Mouse (Mus musculus) heart, adult 18-20 months (tissue): ENCODE measurements around the gene Hhatl. TPM values are rescaled to one million over a fixed set of nuclear protein-coding genes. Genes with fewer than 3 reads are reported as not detected.

Experiments used
- DNase-seq, 2 experiments: peaks; one replicate each; pipeline ENCODE4 v3.0.0; 2021 to 2022; ENCODE audit warnings: mixed read lengths in 1 of 2
- total RNA-seq, 2 experiments: library from RNA; stranded (reverse); gene quantifications; 2 replicates each; pipeline ENCODE4 v1.2.3; 2021

The Hhatl gene
- total RNA-seq, 2 experiments from 2014 or later: 95.1 to 119 TPM

DNA sequence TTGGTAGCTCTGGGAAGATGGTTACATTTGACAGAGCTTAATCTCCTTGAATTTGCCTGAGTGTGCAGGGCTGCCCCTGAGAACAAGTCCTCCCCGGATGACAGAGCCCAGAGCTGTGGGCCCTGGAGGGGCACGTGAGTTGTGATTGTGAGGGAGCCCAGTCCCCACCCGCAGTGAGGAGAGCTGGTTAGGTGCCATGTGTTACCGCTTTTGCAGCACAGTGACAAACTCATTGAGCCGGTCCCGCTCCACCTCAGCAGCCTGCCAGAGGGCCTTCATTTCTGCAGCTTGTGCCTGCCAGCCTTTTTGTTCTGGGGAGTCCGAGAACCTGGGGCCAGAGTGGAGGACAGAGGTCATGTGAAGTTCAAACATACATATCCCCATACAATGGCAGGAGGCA lies 15.6 kb upstream of the Hhatl start:
- peak in 1 of 2 experiments; percentile 21 for DNase-seq

GRCm38 (mm10) chr9:121807546-121807945 lies 15.2 kb upstream of the Hhatl start:
- peak; percentile 41 for DNase-seq

DNA sequence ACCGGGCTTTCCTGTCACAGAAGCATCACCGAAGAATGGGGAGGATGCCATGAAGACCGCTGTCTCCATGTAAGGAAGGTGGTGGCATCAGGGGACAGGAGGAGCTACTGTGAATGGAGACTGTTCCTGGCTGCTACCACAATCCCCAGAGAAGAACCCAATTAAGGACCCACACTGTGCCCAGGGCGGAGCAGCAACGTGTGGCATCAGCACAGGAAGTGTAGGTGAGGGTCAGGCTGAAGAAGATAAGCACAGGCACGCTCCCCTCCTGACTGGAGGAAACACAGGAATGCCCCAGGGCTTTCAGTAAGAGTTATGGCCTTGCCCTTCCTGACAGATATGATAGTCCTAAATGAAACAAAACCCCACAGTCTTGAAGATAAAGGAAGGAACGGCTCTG lies 10.4 kb upstream of the Hhatl start:
- DNase-seq: no peak

DNA sequence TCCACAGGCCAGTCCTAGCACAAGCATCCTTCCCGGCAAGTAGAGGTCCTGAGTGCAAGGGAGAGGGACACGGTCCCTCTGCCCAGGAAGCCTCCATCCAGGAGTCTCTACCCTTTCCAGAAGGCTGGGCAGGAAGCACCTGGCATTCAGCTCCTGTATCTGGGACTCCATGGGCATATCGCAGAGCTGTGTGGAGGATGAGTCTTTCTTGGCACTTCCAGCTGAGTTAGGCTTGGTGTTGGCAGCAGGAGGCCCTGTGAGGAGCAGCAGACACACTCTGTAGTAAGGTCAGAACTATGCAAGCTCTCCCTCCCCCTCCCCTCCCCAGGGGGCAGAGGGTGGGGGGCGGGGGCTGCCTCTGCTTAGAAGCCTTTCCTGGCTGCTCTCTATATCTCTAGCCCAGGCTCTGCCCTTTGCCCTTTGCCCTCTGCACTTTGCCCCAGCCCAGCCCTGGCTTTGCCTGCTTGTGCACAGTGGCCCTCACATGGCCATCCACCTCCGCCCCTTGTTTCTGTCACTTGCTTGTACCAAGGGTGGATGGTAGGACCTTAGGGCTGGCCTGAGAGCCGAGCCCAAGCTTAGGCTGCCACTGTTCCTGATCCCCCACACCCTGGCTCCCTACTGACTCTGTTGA lies 6.7 kb upstream of the Hhatl start:
- DNase-seq: no peak

DNA sequence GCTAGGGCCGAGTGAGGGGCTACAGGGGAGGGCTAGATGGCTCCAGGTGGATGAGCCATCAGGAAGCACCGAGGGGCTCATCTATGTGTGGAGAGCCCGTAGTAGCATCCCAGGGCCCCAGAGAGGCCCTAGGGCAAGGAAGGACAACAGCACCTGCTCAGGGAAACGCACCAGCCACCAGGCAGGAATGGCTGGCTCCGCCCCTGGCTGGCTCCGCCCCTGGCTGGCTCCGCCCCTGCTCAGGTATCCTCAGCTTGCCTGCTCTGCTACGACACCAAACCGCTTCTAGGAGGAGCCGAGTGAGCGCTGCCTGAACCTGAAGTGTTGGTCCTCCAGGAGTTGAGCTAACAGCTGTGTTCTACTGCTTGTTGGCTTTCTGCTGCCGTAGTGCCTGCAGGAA lies 5.4 kb upstream of the Hhatl start:
- DNase-seq: no peak

GRCm38 (mm10) chr9:121794972-121795539 lies 2.7 kb upstream of the Hhatl start:
- DNase-seq: peak; percentile 72 to 78

GRCm38 (mm10) chr9:121791206-121791605 lies 1.1 kb downstream of the Hhatl start:
- peak; percentile 80 to 87 for DNase-seq

GRCm38 (mm10) chr9:121786359-121786758 lies 5.9 kb downstream of the Hhatl start:
- DNase-seq: no peak

GRCm38 (mm10) chr9:121785261-121785660 lies 7.0 kb downstream of the Hhatl start:
- no peak for DNase-seq

DNA sequence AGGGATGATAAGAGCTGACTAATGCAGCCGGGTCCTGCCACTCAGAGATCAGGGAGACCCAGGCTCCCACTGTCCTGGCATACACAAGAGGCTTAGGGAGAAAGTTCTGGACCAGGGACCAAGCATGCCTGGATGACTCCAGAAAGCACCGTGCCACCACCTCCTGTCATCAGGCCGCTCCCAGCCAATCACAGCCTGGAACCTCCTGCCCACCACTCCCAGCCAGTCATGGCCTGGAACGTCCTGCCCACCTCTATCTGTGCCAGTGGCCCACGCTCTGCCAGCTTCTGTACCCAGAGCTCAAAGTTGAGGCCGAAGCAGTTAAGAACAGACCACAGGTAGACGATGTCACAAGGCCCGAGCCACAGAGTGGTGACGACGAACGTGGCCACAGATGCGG lies 7.5 kb downstream of the Hhatl start:
- no peak for DNase-seq

- DNase-seq: peak in 1 of 2 experiments; percentile 42
These were observed 14.2 kb downstream of the Hhatl start for GRCm38 (mm10) chr9:121778066-121778624.

GRCm38 (mm10) chr9:121777484-121778065 lies 14.7 kb downstream of the Hhatl start, which contains the start of gene Klhl40:
Klhl40 (plus strand) TSS chr9:121777607.
- DNase-seq: peak; percentile 42 to 44

DNA sequence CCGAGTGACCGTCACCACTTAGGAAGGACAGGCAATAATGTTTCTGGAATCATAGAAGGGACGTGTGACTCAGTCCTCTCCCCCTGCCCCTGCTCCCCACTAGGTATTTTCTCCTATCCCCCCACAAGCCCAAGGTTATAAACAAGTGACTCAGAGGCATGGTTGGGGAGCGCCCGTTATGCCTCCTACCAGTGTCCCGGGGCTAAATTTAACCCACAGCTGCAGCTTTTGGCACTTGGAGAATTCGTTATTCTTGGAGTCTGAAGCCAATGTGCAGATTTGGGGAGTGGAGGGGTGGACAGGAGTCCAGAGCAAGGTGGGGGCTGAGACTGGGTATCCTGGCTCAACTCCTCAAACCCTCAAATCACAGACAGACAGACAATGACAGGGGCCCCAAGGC lies 15.8 kb downstream of the Hhatl start:
- DNase-seq: peak in 1 of 2 experiments; percentile 63

GRCm38 (mm10) chr9:121775951-121776350 lies 16.4 kb downstream of the Hhatl start:
- DNase-seq: peak; percentile 33 to 45

GRCm38 (mm10) chr9:121772412-121772811 lies 19.9 kb downstream of the Hhatl start:
- peak; percentile 45 to 51 for DNase-seq

DNA sequence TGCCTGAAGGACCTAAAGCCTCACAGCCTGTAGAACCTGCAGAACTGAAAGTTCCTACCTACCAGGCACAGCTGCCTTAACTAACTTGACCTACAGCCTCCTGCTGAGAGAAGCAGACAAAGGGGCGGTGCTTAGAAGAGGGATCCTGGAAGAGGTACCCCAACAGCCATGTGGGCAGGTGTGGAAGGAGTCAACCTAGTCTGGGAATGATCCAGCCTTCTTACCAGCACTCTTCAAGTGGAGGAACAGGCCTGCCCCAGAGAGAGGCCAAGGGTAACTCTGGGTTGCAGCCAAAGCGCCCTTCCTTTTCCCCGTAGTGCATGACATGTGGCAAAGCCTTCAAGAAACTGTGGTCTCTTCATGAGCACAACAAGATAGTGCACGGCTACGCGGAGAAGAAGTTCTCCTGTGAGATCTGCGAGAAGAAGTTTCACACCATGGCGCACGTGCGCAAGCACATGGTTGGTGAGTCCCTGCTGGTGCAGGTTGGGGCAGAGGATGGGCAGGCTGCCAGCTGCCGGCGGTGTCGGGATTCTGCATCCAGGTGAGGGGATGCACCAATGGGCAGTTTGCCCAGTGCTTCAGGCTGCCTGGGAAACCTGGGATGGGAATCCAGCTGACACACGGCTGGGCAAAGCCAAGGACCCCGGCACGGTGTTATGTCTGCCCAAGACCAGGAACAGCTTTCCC lies 27.0 kb downstream of the Hhatl start:
- no peak for DNase-seq

- peak; percentile 70 to 75 for DNase-seq
These were observed 28.6 kb downstream of the Hhatl start for GRCm38 (mm10) chr9:121763716-121764115.

DNA sequence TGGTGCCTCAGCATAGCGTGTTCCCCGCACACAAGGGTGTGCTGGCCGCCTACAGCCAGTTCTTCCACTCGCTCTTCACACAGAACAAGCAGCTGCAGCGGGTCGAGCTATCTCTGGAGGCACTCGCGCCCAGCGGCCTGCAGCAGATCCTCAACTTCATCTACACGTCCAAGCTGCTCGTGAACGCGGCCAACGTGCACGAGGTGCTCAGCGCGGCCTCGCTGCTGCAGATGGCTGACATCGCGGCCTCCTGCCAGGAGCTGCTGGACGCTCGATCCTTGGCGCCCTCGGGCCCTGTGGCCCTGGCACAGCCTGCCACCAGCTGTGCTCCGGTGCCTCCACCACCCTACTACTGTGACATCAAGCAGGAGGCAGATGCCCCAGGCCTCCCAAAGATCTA lies 29.5 kb downstream of the Hhatl start:
- no peak for DNase-seq

DNA sequence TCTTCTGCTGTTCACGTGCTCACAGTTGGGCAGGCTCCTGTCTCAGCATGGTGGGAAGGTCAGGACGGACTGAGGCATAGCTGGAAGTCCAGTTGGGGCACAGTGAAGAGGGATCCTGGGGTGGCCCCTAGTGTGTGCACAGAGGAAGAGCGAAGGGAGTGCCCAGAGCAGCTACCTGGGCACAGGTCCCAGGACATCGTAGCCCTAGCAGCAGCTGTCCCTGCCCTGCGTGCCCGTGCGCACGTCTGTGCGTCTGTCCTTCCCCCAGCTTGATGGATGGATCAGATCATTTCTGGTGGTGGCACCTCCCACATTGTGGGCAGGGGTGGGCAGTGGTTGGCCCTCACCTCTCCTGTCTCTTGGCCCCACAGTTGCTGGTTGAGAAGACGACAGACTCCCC lies 30.1 kb downstream of the Hhatl start:
- no peak for DNase-seq

- DNase-seq: no peak
These were observed 30.5 kb downstream of the Hhatl start for GRCm38 (mm10) chr9:121761787-121762186.

- peak in 1 of 2 experiments; percentile 28 for DNase-seq
These were observed 31.1 kb downstream of the Hhatl start for GRCm38 (mm10) chr9:121761091-121761665.
